Comparison of ENCODE assay signal across 7 mouse cellular contexts in genomic region chr1:79786267-79786927, GRCm38 (mm10). TPM values are rescaled to one million over a fixed set of nuclear protein-coding genes. Genes with fewer than 3 reads are reported as not detected.
DNase-seq lines count a peak whose midpoint lies in the region; ATAC-seq and TF ChIP-seq lines count a peak whose summit lies in the region.

No protein-coding gene starts in this region.

- no peak overlapping the region for H3K4me3 ChIP-seq in bone marrow, adult 2 months (replicated peaks; ENCODE audit: control insufficient read depth, low read depth, low read length)
- no peak overlapping the region for H3K4me3 ChIP-seq in forebrain, embryonic 12.5 days (replicated peaks)

- intact Hi-C loops in left cerebral cortex, postnatal 10 days (cut with DNase I): loop anchor here (1.0 to 5.0 kb wide), 3 partner anchors 321 to 726 kb away; no protein-coding TSS in a partner anchor

- TF ChIP-seq CTCF in bone marrow, adult 2 months (IDR thresholded peaks at IDR 0.05; ENCODE audit: control insufficient read depth, insufficient read depth, low read length): peak; percentile 49

- ATAC-seq in forebrain, embryonic 12.5 days (ENCODE audit: low FRiP score): peak; percentile 73; the same call in 1 of the 2 replicates
- no peak for ATAC-seq in erythroblast, adult 5-6 weeks (replicated peaks; ENCODE audit: low FRiP score, poor library complexity, severe bottlenecking)

- 55% methylated on average over 7 of the region's 7 CpGs for WGBS in bone marrow, adult 2 months
- 73% methylated on average over 7 of the region's 7 CpGs for WGBS in forebrain, embryonic 12.5 days

- no peaks in the 10 kb centered on the region for H3K27me3 ChIP-seq in forebrain, embryonic 12.5 days

- no peaks in the 10 kb centered on the region for H3K9me3 ChIP-seq in forebrain, embryonic 12.5 days

- peaks cover 26% of the 10 kb centered on the region for H3K36me3 ChIP-seq in forebrain, embryonic 12.5 days (replicated peaks)

- no peak for TF ChIP-seq POLR2A in bone marrow, adult 2 months (IDR thresholded peaks at IDR 0.05; ENCODE audit: borderline replicate concordance, control insufficient read depth, low read depth, low read length)

- no peak overlapping the region for H3K9ac ChIP-seq in forebrain, embryonic 12.5 days

- DNase-seq in left cerebral cortex, adult 18-20 months (ENCODE audit: low spot score in 2 of 2): peak; percentile 37 to 38
- no peak for DNase-seq in left cerebral cortex, adult 8-10 months (ENCODE audit: low spot score in 2 of 2)
- DNase-seq in left cerebral cortex, postnatal 10 days (ENCODE audit: extremely low spot score in 1 of 2, low spot score in 2 of 2): peak; percentile 24 to 55
- peak; percentile 61 for DNase-seq in retina, embryonic 14.5 days (ENCODE audit: low spot score)

- no peak overlapping the region for H3K27ac ChIP-seq in bone marrow, adult 2 months (ENCODE audit: control insufficient read depth, insufficient read depth, low read depth, low read length, poor library complexity)
- no peak overlapping the region for H3K27ac ChIP-seq in forebrain, embryonic 12.5 days

- no peaks in the 10 kb centered on the region for H3K4me1 ChIP-seq in bone marrow, adult 2 months (ENCODE audit: control insufficient read depth, insufficient read depth, low read length)
- no peaks in the 10 kb centered on the region for H3K4me1 ChIP-seq in forebrain, embryonic 12.5 days

- no peak overlapping the region for H3K4me2 ChIP-seq in forebrain, embryonic 12.5 days

RNA-seq across cellular contexts. Expression of gene Wdfy1, which starts 10.5 kb away (rescaled TPM):
- 10 to 100 TPM; 39.1 to 43.4 TPM for total RNA-seq in left cerebral cortex, adult 18-20 months (2021)
- 10 to 100 TPM; 37.3 to 40.2 (median 38.7) TPM for total RNA-seq in left cerebral cortex, adult 8-10 months (2022)
- polyA plus RNA-seq in bone marrow, adult 2 months (2011; ENCODE audit: insufficient read depth, insufficient read length, low replicate concordance, missing spikeins): 13.1 and 22.5 TPM in 2 replicates
- 49.6 and 50.6 TPM in 2 replicates for polyA plus RNA-seq in forebrain, embryonic 12.5 days (2016; fragmentation: Nextera tagmentation; extraction: Ambion mirVana)
- total RNA-seq in left cerebral cortex, postnatal 10 days (2021): 10 to 100 TPM; 42.8 to 44.3 TPM
- total RNA-seq in erythroblast, adult 5-6 weeks (2015; ENCODE audit: low replicate concordance): 6.7 and 14.4 TPM in 2 replicates
- total RNA-seq in erythroblast, adult 5-6 weeks (2017; ENCODE audit: low replicate concordance): 8.2 and 10.3 TPM in 2 replicates

RNA-seq across cellular contexts. Expression of gene Mrpl44, which starts 10.6 kb away (rescaled TPM):
- 10 to 100 TPM; 29.3 to 33.2 TPM for total RNA-seq in left cerebral cortex, adult 18-20 months (2021)
- 10 to 100 TPM; 26.7 to 29.0 (median 28.5) TPM for total RNA-seq in left cerebral cortex, adult 8-10 months (2022)
- 10.1 and 17.1 TPM in 2 replicates for polyA plus RNA-seq in bone marrow, adult 2 months (2011; ENCODE audit: insufficient read depth, insufficient read length, low replicate concordance, missing spikeins)
- polyA plus RNA-seq in forebrain, embryonic 12.5 days (2016; fragmentation: Nextera tagmentation; extraction: Ambion mirVana): 49.9 and 51.0 TPM in 2 replicates
- total RNA-seq in left cerebral cortex, postnatal 10 days (2021): 10 to 100 TPM; 20.8 to 22.6 TPM
- total RNA-seq in erythroblast, adult 5-6 weeks (2015; ENCODE audit: low replicate concordance): 2.9 and 12.1 TPM in 2 replicates
- total RNA-seq in erythroblast, adult 5-6 weeks (2017; ENCODE audit: low replicate concordance): 4.6 and 13.5 TPM in 2 replicates

Comparison
In these comparisons a context has a peak if more than half of its experiments do, and no peak if none do; other contexts are left out.
1. DNase-seq: peak in left cerebral cortex, adult 18-20 months (2 of 2), left cerebral cortex, postnatal 10 days (2 of 2) and retina, embryonic 14.5 days (single experiment); none in left cerebral cortex, adult 8-10 months (0 of 2).